Mouse (Mus musculus) E14TG2a.4 (cell line): ENCODE results near the gene Krt10.

Experiments
- CTCF ChIP-seq: conservative IDR thresholded peaks from 2 replicates; pipeline ENCODE4 v1.5.1; 2014; ENCODE audit warnings: low read length
- POU5F1 ChIP-seq: IDR thresholded peaks from 2 replicates; pipeline ENCODE4 v1.6.1; 2014; ENCODE audit warnings: low read length, borderline replicate concordance

DNA sequence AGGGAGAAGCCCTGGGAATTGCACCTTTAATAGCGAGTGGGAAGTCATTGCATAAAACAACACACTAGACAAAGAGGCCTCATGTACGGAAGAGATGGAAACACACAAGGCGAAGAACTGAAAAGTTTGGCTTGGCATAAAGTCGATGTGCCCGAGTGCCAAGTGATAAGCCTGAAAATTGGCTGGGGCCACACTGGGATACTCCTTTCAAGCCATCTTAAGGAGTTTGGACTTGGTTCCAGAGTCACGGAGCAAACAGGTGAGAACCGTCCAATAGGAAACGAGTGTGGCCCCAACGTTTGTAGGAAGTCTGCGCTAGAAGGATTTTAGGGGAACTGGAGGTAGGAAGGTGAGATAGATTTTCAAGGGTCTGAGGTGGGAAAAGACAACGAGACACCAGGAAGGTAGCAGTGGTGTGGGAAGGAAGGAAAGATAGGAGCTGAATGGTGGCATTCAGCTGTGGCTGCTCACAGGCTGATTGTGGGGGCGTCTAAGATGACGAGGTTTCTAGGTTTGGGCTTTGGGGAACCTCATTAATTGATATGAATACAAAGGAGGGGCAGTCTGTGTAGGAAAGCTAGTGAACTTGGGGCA lies 10.9 kb upstream of the Krt10 start:
- TF ChIP-seq CTCF = no peak
- no peak for TF ChIP-seq POU5F1
